Mouse (Mus musculus) urinary bladder, adult 2 months (tissue): ENCODE data around the gene Gm20388. TPM values are rescaled to one million over a fixed set of nuclear protein-coding genes. Genes with fewer than 3 reads are reported as not detected.

Experiments used
- DNase-seq: peaks from one replicate; pipeline ENCODE4 v3.0.0; 2022; ENCODE audit warnings: low spot score
- polyA plus RNA-seq: library from polyadenylated mRNA; depleted of rRNA; stranded (reverse); fragments of >200 nt; gene quantifications from 2 replicates; pipeline ENCODE4 v1.2.3, GENCODE M21; 2012

The Gm20388 gene
- polyA plus RNA-seq, 1 experiment, result 50.2 TPM

DNA sequence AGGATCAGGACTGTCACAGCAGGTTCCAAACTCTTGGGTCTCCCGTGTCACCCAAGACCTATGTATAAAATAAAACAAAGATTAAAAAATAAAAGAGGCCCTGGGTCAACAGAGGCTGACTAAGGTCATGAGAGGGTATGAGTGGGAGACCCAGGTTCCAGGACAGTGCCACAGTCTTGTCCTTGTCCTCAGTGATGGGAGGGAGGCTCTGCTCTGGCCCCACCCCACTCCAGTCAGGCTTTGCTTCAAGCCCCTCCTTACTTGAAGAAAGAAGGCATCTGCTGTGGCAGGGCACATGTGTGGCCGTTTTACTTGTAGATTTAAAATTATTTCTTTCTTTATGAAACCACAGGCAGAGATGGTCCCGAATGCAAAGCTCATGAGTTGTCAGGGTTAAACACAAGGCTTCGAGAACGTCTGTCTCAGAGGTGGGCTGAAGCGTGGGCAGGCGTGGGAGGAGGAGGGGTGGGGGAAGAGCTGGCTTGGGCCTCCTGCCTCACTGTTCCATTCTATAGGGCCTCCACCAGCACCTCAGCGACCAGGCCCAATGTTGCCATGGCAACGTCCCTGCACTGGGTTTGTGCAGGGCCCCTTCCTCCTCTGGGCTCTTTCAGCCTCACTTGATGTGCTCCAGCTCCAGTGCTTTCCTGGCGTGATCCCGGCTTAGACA is 4188.4 kb downstream of the Gm20388 start:
- no peak for DNase-seq

DNA sequence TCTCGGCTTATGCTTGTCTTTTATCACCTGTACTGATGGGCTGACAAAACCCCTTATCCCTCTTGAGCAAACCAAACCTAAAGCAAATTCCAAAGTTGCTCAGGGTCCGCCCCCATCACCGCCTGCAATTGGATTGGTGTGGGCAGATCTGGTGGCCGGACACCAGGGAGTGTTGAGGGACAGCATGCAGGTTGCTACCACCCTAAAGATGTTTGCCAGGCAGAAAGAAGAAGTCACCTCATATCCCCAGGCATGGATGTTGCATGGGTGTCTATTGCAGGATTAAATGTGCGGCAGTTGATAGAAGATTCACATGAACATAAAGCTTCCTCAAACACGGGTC is 4189.0 kb downstream of the Gm20388 start:
- DNase-seq, result no peak

DNA sequence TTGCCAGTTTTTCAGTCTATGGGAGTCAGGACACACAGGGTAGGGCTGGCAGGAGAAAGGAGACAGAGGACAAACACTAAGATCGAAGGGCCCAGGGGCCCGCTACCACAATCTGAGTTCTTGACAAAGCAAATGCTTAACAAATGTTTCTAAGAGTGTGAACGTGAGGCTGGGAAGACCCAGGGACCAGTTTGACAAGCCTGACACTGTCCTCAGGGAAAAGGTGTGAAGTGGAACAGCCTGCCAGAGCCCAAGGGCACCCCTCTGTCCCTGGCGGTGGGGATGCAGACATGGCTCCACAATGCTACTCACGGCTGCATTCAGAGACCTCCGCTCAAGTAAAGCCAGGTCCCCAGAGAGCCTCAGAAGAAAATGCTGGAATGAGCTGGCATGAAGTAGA is 4195.2 kb downstream of the Gm20388 start:
- no peak for DNase-seq

DNA sequence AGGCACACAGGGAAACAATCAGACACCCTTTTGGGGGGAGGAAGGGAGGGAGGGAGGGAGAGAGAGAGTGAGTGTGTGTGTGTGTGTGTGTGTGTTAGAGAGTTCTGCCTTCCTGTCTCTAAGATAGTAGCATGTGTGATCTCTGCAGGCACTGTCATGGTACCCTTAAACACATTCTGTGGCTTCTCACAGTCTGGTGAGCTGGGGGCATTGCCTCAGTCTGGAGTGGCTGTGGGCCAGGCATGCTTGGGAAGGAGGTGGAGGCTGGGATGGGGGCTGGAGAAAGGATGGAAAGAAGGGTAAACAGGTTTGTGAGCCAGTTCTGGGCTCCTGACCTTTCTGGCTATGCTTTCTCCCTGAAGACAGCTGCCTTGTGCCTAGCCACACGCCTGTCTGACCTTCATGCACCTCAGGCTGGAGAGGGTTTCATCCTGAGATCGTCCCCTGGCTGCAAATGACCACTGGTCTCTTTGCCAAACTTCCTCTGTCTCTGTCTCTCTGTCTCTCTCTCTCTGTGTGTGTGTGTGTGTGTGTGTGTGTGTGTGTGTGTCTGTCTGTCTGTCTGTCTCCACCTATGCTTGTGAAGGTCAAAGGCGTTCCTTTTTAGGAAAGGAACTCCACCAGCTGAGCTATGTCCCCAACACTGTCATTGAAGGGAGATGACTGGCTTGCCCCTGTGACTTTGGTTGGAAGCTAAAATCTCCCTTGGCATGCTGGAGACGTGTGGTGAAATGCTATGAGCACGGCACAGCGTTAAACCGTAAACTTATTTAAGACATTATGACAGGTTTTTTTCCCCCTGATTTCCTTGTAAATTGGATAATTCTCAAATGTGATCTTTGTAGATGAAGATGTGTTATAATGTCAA is 4195.9 kb downstream of the Gm20388 start:
- DNase-seq, result no peak

DNA sequence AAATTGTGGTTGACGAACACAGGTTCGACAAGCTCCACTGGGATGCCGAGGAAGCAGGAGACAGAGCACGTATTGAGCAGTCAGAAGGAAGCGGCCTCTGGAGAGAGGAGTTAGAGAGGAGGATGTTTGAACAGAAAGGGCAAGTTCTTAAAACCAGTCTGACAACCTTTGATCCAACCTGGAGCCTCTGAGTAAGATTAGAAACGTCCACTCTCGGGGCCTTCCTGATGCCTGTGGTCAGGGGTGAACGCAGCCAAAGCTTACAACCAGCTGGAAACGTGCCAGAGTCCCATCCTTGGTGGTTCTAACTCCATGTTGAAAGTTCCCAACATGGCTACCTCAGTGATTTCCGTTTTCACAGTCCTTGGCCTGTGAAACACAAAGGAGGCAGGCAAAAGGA is 4202.5 kb downstream of the Gm20388 start:
- peak; percentile 39 for DNase-seq

DNA sequence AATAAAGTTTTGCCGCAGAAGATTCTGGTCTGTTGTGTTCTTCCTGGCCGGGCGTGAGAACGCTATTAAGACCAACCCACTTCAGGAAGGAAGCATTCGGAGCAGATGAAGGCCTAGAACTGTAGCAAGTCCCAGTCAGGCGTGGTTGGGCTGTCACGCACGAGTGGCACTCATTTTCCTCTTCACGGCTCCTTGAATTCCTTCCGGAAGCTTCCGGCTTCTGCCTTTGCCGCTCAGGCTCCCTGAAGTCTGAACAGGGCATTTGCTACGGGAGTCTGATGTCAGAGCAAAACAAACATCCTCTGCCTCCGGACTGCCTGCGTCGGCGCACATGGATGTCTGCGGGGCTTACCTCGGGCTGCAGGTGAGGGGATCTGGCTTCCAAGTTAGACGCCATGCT is 4214.6 kb downstream of the Gm20388 start:
- DNase-seq, result no peak

DNA sequence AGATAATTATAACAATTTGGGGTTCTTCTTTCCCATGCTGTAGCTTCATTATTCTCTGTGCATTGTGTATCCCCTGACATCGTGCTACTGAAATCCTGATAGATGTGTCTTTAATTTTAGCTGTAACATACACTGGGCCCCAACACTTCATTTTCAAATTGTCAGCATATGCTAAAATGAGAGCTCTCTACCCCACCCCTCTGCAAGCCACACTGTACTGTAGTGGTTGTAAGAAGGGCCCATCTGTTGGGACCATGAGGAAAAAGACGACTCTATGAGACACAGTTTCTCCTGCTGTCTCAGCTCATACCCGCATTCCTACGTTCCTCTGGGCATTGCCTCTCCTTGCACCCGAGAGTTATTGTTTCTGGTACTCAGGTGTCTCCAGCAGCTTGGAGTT is 4226.6 kb downstream of the Gm20388 start:
- DNase-seq, result no peak

DNA sequence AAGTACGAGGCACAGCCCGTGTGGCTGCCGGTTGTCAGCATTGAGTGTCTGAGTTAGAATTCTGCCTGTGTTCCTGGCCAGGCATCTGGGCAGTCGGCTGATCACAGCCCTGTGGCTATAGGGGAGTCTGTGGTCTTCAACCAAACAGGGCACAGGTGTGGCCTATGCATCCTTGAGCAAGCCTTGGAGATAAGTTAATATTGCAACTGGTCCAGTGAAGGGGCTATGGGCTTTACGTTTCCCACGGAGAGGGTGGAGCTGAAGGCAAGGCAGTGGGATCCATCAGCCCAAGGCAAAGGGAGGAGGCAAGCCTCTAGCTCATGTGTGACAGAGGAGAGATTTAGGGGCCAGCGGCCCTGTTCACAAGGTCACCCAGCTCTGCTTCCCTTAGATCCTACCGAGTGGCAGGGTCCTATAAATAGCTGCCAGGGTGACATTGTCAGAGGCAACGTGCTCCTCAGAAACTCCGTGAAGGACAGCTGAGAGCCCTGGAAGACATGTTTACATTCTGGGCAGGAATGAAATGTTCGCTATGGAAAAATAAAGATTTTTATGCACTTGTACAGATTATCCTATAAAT is 4229.7 kb downstream of the Gm20388 start:
- peak; percentile 13 for DNase-seq

DNA sequence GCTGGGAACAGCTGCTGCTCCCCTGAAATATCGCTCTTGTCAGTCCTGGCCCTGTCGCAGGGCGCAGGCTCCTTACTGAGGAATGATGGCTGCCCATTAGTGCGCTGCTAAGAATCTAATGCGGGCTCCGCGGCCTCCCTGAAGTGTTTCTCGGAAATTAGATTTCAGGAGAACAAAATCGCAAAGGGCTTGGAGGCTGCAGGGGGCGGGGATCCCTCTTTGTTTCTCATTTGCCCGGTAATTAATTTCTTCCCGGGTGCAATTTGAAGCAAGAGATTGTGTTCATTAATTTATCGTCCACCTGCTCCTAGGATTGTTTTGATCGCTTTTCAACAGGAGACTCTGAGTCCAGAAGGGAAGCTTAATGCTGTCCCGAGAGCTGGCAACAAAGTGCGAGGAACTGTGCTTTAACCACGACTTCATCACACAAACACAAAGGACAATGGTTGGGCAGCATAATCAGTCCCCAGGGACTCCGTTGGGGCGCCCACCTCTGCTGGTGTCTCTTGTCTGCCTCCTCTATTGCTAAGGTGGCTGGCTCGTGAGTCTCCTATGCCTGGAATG is 4230.3 kb downstream of the Gm20388 start:
- DNase-seq, result peak; percentile 13

DNA sequence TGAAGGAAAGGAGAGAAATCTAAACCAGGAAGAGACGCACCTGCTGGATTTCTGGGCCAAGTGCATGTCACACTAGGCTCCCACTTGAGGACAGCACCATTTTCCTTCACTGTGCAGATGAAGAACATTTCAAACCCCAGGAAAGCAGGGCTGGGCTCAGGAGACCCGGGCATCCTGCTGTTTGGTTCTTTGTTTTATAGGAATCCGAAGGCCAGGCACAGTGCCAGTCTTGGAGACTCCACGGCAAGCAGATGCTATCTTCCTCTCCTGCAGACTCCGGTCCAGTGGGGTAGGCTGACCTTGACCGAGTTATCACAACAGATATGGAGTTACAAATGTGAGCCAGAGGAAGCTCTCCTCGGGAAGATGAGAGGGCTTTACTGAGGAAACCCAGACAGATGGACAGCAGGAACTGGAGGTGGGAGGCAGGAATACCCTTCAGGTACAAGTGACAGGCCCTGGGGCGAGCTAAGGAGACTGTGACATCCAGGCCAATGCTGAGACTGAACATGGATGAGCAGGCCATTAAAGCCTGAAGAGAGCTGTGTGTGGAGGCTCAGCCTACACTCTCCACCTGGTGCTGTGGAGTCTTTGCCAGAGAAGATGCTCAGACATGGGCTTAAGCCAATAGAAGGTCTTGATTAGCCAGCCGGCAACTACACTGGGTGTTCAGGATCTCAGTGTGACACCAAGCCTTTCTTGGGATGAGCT is 4231.2 kb downstream of the Gm20388 start:
- peak; percentile 10 for DNase-seq

DNA sequence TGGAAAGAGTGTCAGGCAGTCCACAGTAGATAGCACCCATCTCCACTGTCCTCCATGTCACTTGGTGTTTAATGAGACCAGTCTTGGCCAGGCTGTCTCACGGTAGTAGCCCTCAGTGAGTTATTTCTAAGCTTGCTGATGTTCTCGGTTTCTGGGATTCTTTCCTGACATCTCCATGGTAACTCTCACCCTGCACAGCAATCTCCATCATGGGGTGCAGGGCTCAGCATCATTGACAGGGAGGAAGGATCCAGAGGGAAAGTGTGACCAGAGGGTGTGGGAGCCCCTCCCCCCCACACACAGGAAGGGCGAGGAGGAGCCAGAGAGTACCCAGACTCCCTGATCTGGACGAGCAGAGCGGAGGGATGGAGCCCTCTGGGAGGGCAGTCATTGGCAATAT is 4232.4 kb downstream of the Gm20388 start:
- no peak for DNase-seq

DNA sequence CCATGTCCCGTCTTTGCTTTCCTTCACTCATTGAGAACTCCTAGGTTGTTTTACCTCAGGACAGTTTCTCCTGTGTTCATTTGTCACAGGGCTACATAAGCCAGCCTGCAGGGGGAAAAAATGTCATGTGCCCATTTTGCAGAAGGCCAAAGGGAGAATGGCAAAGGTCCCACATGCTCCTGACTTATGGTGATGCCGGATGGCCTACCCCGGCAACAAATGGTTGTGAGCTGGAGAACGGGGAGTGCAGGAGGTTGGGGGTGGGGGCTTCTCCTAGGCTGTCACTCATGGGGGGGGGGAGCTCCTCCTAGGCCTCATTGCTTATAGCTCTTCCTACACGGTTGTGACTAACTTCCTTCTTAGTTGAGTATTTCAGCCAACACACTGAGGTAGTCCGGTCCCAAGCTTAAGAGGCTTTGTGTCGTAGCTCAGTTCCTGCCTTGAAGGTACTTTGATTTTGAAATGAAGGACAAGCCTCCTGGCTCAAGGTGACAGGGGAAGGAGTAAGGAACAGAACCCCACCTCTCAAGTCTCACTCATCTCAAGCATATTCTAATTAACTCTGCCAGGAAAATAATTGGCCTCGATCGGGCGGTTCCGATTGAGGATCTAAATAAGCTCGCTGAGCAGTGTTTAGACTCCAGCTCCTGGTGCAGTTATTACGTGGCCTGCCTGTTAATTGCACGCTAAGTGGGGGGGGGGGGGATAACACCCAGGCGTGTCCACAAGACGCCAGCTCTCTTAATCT is 4233.4 kb downstream of the Gm20388 start:
- DNase-seq, result no peak

DNA sequence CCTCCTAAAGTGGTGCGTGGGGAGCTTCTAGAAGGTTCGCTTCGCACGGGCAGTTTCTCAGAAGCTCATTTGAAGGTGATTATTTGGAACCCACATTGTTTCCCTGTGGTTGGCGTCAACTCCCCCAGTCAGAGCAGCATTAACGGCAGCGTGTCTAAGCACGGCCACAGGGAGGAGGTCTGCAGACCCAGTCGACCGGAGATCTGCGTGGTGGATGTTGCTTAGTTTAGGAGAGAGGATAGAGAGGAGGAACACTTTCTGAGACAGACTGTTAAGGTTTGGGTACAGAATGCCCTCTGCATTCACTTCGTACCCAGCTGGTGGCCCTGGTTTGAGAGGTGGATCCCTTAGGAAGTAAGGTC is 4234.0 kb downstream of the Gm20388 start:
- DNase-seq, result no peak

DNA sequence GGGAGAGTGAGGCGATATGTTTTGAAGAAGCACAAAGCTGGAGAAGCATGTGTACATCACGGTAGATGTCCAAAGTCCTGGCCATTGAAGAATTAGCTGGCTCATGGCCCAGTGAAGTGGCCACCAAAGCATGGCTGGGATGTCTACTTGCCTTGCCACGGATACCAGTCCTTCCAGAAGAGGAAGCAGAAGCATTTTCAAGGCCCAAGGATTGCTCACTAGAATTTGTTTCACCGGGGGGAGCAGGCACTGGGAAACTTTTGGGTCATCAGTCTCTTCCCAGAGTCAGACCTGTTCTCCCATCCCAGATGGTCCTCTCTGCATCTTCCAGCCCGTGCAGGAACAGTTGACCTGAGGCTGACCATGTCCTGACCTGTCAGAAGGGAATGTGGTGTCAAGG is 4235.6 kb downstream of the Gm20388 start:
- peak; percentile 12 for DNase-seq

DNA sequence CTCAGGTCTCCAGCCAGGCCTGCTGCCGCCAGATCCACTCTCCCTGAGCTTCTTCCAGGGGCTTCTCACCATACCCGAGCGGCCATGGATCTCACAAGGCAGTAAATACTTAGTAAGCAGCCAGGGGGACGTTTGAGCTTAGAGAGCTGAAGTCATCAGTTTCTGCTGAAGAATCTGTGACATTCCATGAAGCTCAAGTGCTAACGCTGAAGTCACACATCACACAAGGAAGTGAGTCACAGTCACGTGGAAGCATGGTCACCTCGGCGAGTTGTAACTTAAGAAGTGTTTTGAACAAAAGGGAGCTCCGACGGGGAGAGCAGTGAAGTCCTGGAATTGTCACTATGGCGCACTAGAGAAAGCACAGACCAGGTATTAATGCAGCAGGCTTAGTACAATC is 4239.4 kb downstream of the Gm20388 start:
- DNase-seq, result peak; percentile 12

DNA sequence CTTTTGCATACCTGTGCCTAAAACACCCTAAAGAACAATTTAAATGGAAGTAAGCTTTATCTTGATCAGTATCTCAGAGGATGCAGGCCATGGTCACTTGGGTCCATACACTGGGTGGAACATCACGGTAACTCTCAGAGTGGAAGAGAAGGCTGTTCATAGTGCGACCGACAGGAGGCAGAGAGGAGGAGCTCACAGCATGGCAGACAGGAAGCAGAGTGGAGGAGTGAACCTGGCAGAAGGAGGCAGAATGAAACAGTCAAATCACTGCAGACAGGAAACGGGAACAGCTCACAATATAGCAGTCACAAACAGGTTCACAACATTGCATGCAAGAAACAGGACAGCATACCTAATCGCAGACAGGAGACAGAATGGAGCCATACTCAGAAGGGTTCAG is 4239.9 kb downstream of the Gm20388 start:
- DNase-seq, result peak; percentile 6

DNA sequence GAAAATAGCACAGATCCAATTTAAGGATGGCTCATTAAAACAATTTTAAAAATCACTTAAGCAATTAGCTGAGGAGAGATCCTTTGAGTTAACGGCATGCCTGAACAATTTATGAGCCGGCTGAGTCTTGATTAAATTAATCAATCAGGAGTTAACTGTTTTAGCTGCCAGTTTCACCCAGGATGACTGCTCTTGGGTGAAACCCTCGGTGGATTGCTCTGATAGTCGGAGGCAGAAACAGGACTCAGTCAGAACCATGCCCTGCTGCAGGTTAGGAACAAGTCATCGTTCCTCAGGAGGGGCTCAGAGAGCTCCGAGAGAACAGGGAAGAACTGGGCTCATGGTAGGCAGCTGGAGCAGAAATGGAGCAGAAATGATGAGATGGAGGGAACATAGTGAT is 4241.2 kb downstream of the Gm20388 start:
- no peak for DNase-seq

DNA sequence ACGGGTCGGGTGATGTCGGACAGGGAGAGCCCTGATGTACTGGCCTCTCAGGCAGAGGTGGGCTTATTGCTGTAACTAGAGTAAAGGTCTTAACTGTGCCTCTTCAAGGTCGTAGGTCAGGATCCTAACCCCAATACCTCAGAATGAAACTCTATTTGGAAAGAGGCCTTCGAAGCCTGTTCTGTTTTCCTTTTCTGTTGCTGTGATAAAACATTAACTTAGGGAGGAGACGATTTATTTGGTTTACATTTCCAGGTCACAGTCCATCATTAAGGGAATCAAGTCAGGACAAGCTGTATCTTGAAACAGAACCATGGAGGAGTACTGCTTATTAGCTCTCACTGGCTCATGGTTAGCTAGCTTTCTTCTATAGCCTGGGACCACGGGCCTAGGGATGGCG is 4242.1 kb downstream of the Gm20388 start:
- DNase-seq, result no peak

DNA sequence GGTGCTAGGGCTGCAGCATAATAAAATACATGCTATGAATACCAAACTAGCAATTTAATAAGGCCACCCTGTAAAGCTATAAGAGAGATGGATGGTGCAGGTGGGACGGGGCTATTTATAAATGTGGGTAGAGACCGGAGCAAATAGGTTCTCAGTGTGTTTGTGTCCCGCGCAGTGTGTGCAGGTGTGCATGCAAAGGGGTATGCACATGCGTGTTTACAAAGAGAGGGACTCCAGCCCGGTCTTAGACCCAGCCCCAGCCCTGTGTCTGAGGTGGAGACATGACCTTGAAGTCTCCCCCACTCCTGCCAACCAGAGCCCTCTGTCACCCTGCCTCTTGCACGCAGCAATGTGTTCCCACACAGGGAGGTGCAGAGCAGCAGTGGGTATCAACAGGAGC is 4245.7 kb downstream of the Gm20388 start:
- peak; percentile 17 for DNase-seq

DNA sequence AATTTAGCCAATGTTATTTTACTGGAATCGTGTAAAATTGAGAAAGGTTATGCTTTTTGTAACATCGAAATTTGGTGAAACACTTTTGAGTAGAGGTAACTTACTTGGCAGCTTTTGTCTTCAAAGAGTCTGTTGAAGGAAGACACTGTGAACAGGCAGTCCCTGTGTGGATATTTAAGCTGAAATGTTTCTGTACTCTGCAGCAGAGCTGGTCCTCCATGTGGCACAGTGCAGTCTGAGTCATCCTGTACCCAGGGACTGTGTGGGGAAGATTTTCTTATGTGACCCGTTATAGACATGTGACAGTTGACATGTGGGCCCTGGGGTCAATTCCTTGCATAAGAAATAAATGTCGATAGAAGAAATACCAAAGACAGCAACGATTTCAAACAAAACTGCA is 4251.0 kb downstream of the Gm20388 start:
- no peak for DNase-seq

DNA sequence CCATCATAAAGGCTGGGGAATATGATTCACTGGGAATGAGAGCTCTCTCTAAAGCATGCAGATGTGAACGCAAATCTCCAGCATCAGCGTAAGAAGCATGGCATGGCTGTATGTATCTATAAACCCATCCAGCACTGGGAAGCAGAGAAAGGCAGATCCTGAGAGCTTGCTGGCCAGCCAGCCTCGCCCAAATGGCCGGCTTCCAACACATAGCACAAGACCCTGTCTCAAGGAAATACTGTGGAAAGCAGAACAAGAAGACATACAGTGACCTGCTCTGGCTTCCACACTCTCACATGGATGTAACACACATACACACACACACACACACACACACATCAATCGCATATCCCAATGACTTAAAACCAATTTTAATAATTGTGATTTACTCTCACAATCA is 4252.6 kb downstream of the Gm20388 start:
- DNase-seq, result peak; percentile 6
